Mouse (Mus musculus) frontal cortex, postnatal 14 days (tissue): ENCODE measurements around the gene Ifna6.

Experiments used
- DNase-seq, 2 experiments: peaks; one replicate each; pipeline ENCODE4 v3.0.0; 2022; ENCODE audit warnings: low spot score in 2 of 2

Gene Ifna6

DNA sequence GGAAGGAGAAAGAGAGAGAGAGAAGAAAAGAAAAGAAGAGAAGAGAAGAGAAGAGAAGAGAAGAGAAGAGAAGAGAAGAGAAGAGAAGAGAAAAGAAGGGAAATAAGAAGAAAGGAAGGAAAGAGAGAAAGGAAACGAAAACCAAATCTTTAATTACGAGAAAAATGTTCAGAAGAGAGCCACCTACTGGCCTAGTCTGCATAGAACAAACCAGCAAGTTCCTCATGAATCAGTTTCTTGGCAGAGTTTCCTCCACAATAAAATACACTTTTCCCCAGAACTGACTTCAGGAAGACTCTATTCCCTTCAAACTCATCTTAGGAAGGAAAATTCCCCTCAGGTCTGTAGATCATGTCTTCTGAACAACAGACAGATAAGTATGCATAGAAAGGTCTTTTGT is 18.1 kb downstream of the Ifna6 start:
- no peak for DNase-seq

DNA sequence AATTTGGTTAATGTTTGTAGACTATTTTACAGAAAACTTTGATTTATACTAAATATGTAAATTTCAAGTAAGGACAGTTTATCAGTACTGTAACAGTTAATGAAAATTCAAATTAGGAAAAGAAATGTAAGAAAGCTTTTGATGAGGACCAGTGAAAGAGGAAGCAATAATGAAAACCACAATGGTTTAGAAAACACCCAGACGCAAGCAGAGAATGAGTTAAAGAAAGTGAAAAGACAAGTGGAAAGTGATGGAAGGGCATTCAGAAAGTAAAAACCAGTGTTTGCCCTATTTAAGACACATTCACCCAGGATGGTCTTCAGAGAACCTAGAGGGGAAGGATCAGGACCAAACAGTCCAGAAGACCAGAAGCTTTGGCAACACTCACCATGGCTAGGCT is 22.5 kb downstream of the Ifna6 start, which contains the start of gene Ifna1:
Ifna1 (plus strand) TSS at position 390 of the 400 bp plus-strand sequence.
- no peak for DNase-seq

DNA sequence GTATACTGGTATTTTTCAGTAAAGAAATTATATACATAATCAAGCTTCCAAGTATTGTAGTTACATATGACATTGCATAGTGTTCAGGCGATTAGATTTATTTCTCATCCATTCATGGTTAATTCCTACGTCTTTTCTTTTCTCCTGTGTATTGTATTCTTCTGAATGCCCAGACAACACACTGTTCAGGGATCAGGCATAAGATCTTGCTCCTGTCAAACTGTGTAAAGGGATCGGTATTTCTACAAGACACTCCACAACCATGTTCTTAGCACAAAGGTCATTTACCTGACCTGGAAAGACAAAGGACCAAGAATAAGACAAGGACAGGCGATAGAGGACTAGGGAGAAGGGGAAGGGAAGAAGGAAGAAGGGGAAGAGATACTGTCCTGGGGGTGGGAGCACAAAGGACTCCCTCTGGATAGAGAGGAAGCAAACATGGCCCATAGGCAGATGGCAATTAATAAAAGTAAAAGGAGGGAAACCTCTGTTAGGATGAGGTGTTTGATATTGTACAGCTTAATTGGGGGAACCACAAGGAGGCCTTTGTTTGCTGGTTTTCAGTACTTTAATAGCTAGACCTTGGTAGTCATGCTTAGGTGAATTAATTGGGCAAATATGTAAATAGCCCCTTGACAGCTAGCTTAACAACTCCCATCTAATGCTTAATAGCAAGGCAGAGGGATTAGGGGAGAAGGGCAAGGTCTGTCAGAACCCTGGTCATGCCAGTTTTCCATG is 24.0 kb downstream of the Ifna6 start:
- no peak for DNase-seq

DNA sequence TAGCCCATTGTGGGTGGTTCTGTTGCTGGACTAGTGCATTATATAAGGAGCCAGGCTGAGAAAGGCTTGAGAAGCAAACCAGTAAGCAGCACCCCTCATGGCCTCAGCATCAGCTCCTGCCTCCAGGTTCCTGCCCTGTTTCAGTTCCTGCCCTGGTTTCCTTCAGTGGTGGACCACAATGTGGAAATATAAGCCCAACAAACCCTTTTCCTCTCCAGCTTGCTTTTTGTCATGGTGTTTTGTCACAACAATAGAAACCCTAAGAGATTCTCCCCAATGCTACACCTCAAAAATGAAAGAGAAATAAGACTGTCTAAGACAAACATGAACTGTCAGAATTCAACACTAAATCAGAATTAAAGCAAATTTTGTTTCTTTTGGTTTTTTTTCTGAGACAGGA is 32.0 kb downstream of the Ifna6 start:
- no peak for DNase-seq

DNA sequence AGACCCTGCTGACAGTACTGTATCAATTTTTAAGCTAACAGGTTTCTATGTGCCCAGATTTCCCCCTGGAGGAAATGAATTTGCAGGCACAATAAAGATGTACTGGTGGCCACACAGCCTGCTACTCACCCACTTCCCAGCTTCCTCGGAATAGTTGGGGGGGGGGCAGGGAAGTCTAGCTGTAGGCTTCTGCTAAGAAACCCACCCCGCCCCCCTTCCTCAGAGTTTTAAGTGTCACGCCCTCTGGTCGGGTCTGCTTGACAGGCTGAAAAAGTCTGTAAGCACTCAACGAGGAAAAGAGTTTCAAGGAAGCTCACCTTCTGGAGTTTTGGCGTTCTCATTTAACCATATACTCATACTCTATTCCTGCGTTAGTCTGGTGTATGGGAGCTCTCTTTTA is 36.1 kb downstream of the Ifna6 start:
- DNase-seq, result no peak

DNA sequence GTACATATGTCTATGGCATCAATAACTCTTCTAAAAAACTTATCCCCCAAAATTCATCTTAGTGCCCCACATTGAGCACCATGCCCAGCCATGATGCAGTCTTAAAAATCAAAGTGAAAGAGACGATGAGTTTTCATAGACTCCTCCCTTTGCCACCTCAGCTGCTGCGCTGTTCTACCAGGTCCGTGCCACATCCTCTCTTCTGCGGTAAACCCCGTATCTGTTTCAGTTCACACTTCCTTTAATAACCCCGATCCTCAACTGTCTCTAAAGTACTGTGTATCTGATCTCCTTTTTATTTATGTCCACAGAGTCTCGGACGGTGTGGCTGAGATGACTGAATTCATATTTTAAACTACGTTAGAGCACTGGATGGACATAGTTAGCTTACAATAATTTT is 37.4 kb downstream of the Ifna6 start:
- DNase-seq, result no peak

DNA sequence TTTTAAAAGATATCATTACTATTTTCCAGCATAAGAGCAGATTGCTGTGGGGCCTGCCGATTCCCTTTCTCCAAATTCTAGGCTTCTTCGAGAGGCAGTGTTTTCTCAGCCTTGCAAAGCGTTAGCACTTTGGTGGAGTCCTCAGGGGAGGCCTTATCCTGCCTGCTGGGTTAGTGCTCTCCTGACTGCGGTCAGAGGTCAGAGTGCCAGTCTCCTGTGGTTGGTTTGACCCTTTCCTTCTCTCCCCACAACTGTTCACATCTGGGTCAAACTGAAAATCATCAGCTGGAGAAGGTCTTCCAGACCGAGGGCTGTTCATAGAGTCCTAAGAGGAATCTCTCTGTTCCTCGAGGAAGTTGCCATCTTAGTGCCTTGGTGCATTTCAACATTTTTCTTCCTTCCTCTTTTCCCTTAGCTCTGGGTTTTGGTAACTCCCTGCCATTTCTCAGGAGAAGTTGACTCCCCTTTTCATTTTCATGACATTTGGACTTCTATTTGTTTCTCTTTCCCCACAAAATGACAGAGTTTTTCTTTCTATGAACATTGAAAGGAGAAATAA is 37.9 kb downstream of the Ifna6 start:
- DNase-seq, result no peak

DNA sequence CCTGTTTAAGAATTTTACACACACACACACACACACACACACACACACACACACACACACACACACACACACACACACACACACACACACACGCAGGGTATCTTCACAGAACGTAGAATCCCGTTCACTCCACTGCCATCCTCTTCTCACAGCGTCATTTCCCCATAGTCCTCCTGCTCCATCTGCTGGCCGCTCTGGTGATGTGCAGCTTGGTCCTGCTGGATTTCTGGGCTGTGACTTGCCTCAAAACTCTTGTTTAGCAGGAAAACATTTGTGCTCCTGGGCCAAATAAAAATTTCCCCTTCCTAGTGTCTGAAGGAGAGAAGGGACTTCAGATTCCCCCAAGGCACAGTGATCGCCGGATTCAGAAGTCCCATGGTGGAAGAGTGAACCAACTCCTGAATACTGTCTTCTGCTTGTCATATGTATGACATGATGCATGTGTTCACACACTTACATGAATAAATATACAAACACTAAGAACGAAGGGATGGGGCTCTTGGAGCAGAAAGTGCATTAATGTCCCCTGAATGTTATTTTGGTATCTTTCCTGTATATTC is 40.2 kb downstream of the Ifna6 start:
- DNase-seq, result peak; percentile 40 to 74

DNA sequence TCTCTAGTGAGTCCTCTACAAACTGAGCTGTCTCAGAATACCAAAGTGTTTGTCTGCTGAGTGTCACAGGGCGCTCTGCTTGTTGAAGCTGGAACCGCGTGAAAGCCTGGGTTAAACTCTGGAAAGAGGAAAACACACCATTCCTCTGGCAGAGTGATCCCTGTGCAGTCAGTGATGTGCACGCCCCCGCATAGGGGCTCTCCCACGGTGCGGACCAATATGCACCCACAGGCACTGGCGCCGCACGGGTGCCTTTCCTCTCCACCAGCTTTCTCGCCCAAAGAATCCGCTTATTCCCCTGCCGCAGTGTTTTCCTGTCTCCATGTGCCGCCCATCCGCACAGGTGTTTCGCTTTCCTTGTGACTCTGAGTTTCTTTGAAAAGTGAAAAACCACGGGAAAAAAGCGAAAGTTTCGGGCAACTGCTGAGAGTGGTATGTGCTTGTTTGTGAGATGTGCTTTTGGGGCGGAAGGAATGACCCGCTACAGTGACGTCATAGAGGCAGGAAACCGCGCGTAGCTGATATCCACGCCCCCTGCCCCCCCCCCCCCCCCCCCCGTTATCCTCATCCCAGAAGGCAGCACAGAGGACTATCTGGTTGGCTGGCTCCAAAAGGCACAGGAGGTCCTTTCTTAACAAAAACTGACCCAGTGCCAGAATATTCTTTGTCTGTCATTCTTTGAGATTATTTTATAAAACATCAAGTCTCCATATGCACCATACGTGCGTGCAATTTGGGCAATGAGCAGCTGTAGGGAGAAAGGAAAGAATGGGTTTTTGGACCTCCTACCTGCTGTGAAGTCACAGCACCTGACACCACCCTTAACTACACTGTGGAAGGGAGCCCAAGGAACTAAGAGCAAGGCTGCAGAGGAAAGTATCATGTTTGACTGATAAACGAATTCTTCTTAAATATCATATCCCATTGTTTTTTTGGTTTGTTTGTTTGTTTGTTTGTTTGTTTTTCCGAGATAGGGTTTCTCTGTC is 41.0 kb downstream of the Ifna6 start:
- peak; percentile 5 to 15 for DNase-seq

DNA sequence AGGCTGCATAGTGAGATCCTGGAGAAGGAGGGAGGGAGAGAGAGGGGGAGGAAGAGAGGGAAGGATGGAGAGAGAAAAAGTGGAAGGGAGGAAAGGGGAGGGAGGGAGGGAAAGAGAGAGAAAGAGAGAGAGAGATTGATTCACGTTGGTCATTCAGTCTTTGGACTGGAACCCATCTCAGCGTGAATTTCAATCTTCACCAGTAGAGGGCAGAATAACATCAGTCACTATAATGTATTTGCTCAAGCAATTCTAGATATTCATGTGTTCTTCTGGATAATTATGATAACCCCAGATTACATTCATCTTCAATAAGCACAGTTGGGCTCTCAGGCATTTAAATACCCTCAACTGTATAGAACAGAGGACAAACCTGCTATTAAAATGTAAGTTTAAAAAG is 45.5 kb downstream of the Ifna6 start:
- DNase-seq, result no peak

DNA sequence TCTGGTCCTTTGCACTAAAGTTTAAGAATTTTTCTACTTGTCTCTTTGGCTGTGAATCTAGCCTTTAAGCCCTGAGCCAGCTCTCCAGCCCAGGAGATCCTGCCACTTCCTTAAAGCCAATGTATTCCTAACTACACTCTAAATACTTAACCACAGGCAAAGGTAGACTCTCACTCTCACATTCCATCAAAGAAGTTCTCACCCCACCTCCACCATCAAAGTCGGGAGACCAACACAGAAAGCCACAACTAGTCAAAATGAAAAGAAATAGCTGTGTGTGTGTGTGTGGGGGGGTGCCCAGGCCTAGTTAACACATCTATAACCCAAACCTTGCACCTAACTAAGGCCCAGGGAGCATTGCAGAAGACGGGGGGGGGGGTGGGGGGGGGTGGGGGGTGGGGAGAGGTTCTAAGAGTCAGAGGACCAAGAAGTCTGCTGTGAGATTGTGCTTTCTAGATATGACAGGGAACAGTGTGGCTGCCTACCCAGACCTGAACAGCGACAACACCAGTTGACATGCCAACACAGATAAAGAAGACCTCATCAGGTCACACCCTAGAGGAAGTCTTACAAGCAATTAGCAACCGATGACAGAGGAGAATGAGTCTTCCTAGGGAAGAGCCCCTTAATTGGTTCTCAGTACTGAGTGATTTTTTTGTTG is 48.3 kb downstream of the Ifna6 start:
- DNase-seq, result no peak

DNA sequence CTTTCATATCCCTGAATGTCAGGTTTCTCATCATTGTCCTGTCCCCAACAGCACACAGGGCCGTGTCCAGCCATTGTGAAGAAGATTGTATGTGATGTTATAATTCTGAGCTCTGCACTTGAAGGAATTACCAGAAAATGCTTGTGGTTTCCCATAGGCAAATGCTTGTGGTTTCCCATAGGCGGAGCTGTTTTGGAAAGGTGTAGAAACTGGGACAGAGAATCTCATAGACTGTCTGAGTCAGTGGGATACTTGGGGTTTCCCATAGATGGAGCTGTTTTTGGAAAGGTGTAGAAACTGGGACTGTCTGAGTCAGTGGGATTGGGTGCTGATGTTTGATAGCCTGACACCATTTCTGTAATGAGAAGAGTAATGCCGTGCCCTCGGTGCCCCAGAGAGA is 49.3 kb downstream of the Ifna6 start:
- DNase-seq, result no peak
